In genomic region chr6:137087956-137088355, GRCm38 (mm10) we compare ENCODE assay signal across 23 mouse cellular contexts.
A peak's percentile ranks its signal among the peaks of the same experiment; 100 is the strongest.
DNase-seq lines count a peak whose midpoint lies in the region; ATAC-seq lines count a peak whose summit lies in the region.
"Had no signal": no experiment of that assay in that cellular context is flagged by ENCODE, and none has a peak within 500 bp of the region (broad histone marks: within the 10 kb centered on the region; RNA-seq: fewer than 3 reads in every experiment).

No protein-coding gene starts in this region.

- DNase-seq in cerebellum, adult 11-12 months = peak; percentile 5
- no peak for DNase-seq in cerebellum, postnatal 4 days (ENCODE audit: low spot score in 2 of 2)
- no peak for DNase-seq in hindbrain, embryonic 10.5 days (ENCODE audit: low spot score)
- peak; percentile 66 for DNase-seq in brain, adult 2 months (ENCODE audit: low read depth, low spot score)
- peak; percentile 42 for DNase-seq in layer of hippocampus, adult 9-11 months
- no peak for DNase-seq in thymus, postnatal 36 days
- no peak for DNase-seq in kidney, postnatal 4 days
- DNase-seq: adrenal gland, postnatal 25 days; gastrocnemius, adult 2 months; heart, postnatal 36 days; kidney, adult 18-20 months; kidney, postnatal 10 days; lung, adult 2 months; right cerebral cortex, postnatal 25 days; thymus, adult 18-20 months had no signal

- no peaks in the 10 kb centered on the region for H3K27me3 ChIP-seq in hindbrain, embryonic 15.5 days
- H3K27me3 ChIP-seq in hindbrain, embryonic 10.5 days (ENCODE audit: insufficient read depth, poor library complexity, severe bottlenecking) = no peaks in the 10 kb centered on the region
- H3K27me3 ChIP-seq: embryonic facial prominence, embryonic 12.5 days; heart, embryonic 13.5 days; stomach, embryonic 15.5 days had no signal

- H3K4me2 ChIP-seq in hindbrain, embryonic 15.5 days = no peak overlapping the region
- H3K4me2 ChIP-seq: embryonic facial prominence, embryonic 12.5 days; heart, embryonic 13.5 days; stomach, embryonic 15.5 days had no signal

- H3K9ac ChIP-seq in hindbrain, embryonic 15.5 days = no peak overlapping the region
- H3K9ac ChIP-seq: embryonic facial prominence, embryonic 12.5 days; heart, embryonic 13.5 days; stomach, embryonic 15.5 days had no signal

- no peaks in the 10 kb centered on the region for H3K4me1 ChIP-seq in hindbrain, embryonic 15.5 days (replicated peaks)
- H3K4me1 ChIP-seq in hindbrain, embryonic 10.5 days (replicated peaks) = no peaks in the 10 kb centered on the region
- H3K4me1 ChIP-seq: embryonic facial prominence, embryonic 12.5 days; stomach, embryonic 15.5 days had no signal

- no peak overlapping the region for H3K4me3 ChIP-seq in hindbrain, embryonic 15.5 days
- no peak overlapping the region for H3K4me3 ChIP-seq in hindbrain, embryonic 10.5 days
- H3K4me3 ChIP-seq: embryonic facial prominence, embryonic 12.5 days; gastrocnemius, adult 2 months; heart, embryonic 13.5 days; stomach, embryonic 15.5 days had no signal

- 71% methylated on average over 5 of the region's 5 CpGs for WGBS in hindbrain, embryonic 15.5 days
- WGBS in hindbrain, embryonic 10.5 days = 90% methylated on average over 5 of the region's 5 CpGs

- H3K9me3 ChIP-seq in hindbrain, embryonic 15.5 days = no peaks in the 10 kb centered on the region
- H3K9me3 ChIP-seq in hindbrain, embryonic 10.5 days = 0 out of 2 replicates have a peak, but pooled peaks cover 3% of the 10 kb centered on the region
- H3K9me3 ChIP-seq: stomach, embryonic 15.5 days had no signal

- no peaks in the 10 kb centered on the region for H3K36me3 ChIP-seq in hindbrain, embryonic 15.5 days
- no peaks in the 10 kb centered on the region for H3K36me3 ChIP-seq in hindbrain, embryonic 10.5 days
- H3K36me3 ChIP-seq: embryonic facial prominence, embryonic 12.5 days; G1E; heart, embryonic 13.5 days; stomach, embryonic 15.5 days had no signal

- no peak for ATAC-seq in hindbrain, embryonic 15.5 days (ENCODE audit: low FRiP score, low read depth)
- ATAC-seq: activated CD4-positive, CD25-positive, alpha-beta regulatory T cell, adult 4 months; hindbrain, embryonic 16.5 days; midbrain, embryonic 16.5 days had no signal

- H3K27ac ChIP-seq in hindbrain, embryonic 15.5 days (replicated peaks) = peak overlapping the region; percentile 5; the same call in 1 of the 2 replicates
- no peak overlapping the region for H3K27ac ChIP-seq in hindbrain, embryonic 10.5 days
- H3K27ac ChIP-seq: embryonic facial prominence, embryonic 12.5 days; gastrocnemius, adult 2 months; heart, embryonic 13.5 days; stomach, embryonic 15.5 days had no signal

Comparison
In these comparisons a context has a peak if more than half of its experiments do, and no peak if none do; other contexts are left out.
1. DNase-seq: peak in cerebellum, adult 11-12 months (single experiment), brain, adult 2 months (single experiment) and layer of hippocampus, adult 9-11 months (single experiment); none in cerebellum, postnatal 4 days (0 of 2), hindbrain, embryonic 10.5 days (single experiment), thymus, postnatal 36 days (0 of 2) and kidney, postnatal 4 days (0 of 2).